Mouse (Mus musculus) heart, adult 2 months (tissue): ENCODE measurements around the gene Klf2.

Experiments
- CTCF ChIP-seq: fragments of 200-600 bp; IDR thresholded peaks from 2 replicates; pipeline ENCODE4 v1.8.1; 2022; ENCODE audit warnings: antibody characterized with exemption, mild to moderate bottlenecking, moderate library complexity
- EP300 ChIP-seq: fragments of 200-500 bp; IDR thresholded peaks from 2 replicates; pipeline ENCODE4 v1.6.1; 2011; ENCODE audit warnings: low read depth, low read length, control low read depth; ENCODE audit not compliant: insufficient read depth
- POLR2A ChIP-seq: fragments of 200-500 bp; IDR thresholded peaks from 2 replicates; pipeline ENCODE4 v1.6.1; 2011; ENCODE audit warnings: mild to moderate bottlenecking, low read depth, low read length, control low read depth; ENCODE audit not compliant: insufficient read depth

- no peak for TF ChIP-seq CTCF
- TF ChIP-seq POLR2A: no peak
- no peak for TF ChIP-seq EP300
Observed at GRCm38 (mm10) chr8:72270606-72271005, 48.2 kb upstream of the Klf2 start.
